Mouse (Mus musculus) skeletal muscle tissue, adult 2 months (tissue): Measurements from ENCODE around the gene Igf2bp1.

ENCODE experiments used
- DNase-seq: peaks from one replicate; pipeline ENCODE4 v3.0.0-alpha.2; 2012; ENCODE audit warnings: low read depth, low spot score

Gene Igf2bp1

GRCm38 (mm10) chr11:96005403-96006271, at the start of gene Igf2bp1:
Gene Igf2bp1, minus strand, starts transcription at chr11:96005940.
- no peak for DNase-seq

GRCm38 (mm10) chr11:96050854-96051253, 45.1 kb upstream of the Igf2bp1 start:
- no peak for DNase-seq

DNA sequence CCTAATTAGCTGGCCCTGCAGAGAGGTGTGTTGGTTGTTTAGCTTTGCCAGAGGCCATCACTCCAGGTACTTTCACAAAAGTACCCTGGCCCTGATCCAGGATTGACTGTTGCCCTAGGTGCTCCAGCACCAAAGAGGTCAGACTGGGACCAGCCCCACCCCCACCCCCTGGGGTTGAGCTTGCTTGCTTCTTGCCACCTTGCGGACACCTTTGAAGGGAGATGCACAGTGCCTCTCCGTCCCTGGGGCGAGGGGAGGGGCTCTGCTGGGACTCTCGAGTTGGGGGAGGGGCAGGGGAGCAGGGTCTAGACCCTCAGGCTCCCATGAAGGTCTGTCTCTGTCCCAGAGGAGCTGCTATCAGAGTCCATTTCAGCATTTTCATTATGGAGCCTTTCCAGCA, 44.2 kb upstream of the Igf2bp1 start:
- DNase-seq = no peak

GRCm38 (mm10) chr11:96047469-96048373, 42.0 kb upstream of the Igf2bp1 start:
- no peak for DNase-seq

DNA sequence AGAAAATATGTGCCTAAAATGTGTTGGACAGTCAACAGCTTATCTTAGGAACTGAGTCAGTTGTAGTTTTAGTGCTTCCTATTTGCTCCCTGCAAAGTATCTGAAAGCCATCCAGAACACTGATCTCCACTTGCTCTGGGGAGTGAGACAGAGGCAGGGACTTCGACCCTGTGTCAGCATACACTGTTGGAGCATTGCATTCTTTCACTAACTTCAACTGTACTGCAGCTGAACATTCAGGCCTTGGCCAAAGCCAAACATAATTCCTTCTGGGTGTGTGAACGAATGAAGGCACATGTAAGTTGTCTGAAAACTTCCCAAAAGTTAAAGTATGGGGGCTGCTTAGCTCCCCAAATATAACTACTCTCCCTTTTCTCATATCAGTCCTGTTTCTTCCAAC, 41.1 kb upstream of the Igf2bp1 start:
- no peak for DNase-seq

- no peak for DNase-seq
These were observed 40.3 kb upstream of the Igf2bp1 start for GRCm38 (mm10) chr11:96046028-96046427.

DNA sequence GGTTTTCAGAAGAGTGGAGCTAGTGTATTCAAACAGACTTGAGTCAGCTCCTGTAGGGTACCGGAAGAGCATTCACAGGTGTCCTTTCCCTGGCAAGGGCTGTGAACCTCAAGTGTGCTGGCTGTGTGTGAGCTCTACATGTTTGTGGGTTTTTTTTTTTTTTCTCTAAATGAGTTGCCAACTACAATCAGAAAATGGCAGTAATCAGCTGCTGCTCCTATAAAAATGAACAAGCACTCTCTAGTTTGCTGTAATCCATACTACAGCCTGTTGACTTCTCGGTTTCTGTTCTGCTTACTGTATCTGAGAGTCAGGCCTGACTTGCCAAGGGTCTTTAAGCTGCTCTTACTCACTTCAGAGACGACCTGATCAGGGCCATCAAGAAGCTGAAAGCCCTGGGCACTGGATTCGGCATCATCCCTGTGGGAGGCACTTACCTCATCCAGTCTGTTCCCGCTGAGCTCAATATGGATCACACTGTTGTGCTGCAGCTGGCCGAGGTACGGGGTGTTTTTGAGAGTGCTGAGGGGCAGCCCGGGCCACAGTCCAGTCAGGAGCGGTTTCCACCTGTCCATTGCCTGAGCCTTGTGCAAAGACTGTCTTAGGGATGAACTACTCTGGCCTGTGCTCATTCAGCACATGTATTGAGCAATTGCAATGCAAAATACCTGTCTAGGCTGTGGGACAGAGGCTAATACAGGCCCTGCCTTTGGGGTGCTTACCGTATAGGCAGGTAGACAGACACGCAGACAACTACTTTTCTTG, 39.2 kb upstream of the Igf2bp1 start:
- DNase-seq = no peak

GRCm38 (mm10) chr11:96038560-96038959, 32.8 kb upstream of the Igf2bp1 start:
- no peak for DNase-seq

DNA sequence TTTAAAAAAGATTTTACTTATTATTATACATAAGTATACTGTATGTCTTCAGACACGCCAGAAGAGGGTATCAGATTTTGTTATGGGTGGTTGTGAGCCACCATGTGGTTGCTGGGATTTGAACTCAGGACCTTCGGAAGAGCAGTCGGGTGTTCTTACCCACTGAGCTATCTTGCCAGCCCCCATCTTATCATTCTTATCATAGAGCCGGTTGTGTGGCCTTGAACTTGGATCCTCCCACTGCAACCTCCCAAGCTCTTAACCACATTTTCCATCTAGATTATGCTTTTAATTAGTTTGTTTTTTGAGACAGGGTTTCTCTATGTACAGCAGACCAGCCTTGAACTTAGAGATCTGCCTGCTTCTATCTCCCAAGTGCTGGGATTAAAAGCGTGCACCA, 31.8 kb upstream of the Igf2bp1 start:
- no peak for DNase-seq

GRCm38 (mm10) chr11:96035133-96035532, 29.4 kb upstream of the Igf2bp1 start:
- DNase-seq = peak; percentile 13

DNA sequence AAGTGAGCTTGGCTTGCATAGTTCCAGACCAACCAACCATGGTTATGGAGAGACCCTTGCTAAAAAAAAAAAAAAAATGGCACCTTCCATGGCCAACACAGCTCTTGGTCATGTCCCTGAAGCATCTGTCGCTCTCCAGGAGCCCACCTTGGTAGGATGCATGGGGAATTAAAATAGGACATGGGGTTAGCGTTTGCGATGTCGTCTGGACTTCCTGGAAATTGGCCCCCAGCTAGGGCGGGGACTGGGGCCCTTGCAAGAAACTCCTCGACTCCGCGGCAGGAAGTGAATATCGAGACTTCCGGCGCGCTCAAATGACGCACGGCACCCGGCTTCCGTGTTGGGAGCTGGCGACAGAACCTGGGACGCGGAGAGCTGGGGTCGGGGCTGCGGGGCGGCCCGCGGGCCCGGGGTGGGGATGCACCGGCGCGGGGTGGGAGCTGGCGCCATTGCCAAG, 28.9 kb upstream of the Igf2bp1 start, which contains the start of gene Snf8:
Gene Snf8 (plus strand): TSS at position 290 of the 457 bp plus-strand sequence.
- peak; percentile 83 for DNase-seq

DNA sequence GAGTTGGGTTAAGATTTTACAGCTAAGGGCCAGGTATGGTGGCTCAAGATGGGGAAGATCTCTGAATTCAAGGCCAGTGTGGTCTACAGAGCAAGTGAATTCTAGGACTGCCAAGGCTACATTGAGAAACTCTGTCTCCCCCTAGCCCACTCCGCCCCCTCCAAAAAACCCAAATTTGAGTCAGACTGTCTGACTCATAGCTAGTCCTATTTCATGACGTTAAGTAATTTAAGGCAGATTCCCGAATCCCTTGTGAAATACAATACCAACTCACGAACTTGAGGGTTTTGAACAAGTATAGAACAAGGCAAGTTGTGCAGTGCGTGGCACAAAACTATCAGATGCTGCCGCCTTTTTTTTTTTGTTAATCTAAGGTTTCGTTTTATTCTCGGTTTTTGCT, 28.4 kb upstream of the Igf2bp1 start:
- no peak for DNase-seq

DNA sequence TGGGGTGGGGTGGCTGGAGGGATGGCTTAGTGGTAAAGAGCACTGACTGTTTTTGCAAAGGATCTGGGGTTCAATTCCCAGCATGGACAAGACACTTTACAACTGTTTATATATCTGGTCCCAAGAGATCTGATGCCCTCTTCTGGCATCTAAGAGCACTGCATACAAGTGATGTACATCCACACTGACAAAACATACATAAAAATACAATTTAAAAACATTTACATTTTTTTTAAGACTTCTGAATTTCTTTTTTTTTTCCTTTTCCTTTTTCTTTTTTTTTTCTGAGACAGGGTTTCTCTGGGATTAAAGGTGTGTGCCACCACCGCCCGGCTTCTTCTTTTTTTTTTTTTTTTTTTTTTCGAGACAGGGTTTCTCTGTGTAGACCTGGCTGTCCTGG, 27.5 kb upstream of the Igf2bp1 start:
- DNase-seq = no peak

DNA sequence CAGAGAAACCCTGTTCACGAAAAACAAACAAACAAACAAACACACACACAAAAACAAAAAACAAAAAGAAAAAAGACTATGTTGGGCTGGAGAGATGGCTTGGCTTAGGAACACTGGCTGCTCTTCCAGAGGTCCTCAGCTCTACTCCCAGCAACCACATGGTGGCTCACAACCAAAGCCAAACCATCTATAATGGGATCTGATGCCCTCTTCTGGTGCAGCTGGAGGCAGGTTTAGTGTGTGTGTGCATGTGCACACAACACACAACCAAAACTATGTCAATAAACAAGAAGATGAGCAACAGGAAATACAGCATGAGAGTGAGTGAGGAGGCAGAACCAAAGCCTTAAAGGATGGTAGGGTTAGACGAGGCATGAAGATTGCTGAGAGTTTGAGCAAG, 26.0 kb upstream of the Igf2bp1 start:
- no peak for DNase-seq

DNA sequence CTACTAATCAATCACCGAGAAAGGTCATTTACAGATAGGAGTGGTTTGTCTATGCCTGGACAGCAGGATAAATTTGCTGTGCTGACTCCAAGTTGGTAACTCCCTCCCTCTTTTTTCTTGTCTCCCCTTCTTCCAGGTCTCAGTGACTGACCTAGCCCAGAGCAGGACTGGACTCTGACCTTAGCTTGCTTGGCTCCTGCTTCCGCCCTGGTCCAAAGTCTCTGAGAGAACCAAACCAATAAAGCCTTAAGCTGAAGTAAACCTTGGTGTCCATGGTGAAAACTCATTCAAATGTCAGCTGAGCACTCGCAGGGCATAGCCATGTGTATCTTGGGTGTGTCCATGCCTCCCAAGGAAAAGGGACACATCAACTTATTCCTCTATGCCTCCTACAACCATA, 24.8 kb upstream of the Igf2bp1 start:
- no peak for DNase-seq

- DNase-seq = no peak
These were observed 22.4 kb upstream of the Igf2bp1 start for GRCm38 (mm10) chr11:96028130-96028529.

- no peak for DNase-seq
These were observed 14.9 kb upstream of the Igf2bp1 start for GRCm38 (mm10) chr11:96020622-96021021.

DNA sequence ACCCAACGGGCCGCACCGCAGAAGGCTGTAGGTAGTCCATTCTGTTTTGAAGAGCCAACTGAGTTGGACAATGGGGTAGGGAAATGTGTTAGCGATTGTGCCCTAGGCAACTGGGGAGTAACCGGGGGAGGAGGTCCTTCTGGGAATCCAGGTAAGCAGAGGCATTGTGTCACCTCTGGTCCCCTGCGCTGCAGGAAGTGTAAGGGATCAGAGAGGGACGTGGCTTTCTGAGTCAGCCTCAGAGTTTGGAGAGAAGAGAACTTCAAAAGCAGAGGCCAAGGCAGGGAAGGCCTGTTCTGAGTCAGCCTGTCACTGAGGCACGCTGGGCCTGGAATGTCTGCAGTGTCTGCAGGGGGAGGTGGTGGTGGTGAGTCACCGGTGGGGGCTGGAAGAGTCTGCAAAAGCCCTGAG, 12.2 kb upstream of the Igf2bp1 start:
- DNase-seq = no peak

DNA sequence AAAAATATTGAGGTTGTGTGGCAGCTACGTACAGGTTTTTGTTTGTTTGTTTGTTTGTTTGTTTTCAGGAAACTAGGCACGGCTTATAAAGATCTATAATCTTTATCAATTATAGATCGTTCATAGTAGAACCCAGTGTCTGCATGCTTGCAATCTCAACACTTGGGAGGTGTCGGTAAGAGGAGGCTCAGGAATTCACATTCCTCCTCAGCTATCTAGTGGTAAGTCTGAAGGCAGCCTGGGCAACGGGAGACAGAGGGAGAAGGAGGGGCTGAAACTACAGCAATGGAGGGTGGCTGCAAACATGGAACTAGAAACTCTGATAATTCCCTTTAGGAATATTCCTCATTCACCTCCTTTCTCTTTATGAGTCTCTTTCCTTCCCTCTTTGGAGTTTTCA, 9.7 kb upstream of the Igf2bp1 start:
- no peak for DNase-seq

DNA sequence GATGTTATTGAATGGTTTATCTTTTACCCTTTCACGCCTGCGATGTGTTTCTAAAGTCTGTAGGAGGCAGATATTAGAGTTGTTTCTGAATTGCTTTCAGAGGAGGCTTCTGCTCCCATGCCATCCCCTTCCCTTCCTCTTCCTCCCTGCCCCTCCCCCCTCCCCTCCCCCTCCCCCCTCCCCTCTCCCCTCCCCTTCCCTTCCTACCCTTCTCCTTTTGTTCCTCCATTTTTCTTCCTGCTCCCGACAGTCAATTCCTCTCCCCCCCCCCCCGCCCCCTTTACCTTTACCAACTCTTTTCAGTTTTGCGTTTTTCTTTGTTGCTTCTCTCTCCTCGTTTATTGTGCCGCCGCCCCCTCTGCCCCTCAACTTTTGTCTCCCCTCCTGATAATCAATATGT, 6.2 kb upstream of the Igf2bp1 start:
- DNase-seq = no peak

- DNase-seq = no peak
These were observed 3.1 kb upstream of the Igf2bp1 start for GRCm38 (mm10) chr11:96008827-96009226.
